Mouse (Mus musculus) forebrain, embryonic 14.5 days (tissue): ENCODE results near the gene Arid3a. TPM values are rescaled to one million over a fixed set of nuclear protein-coding genes. Genes with fewer than 3 reads are reported as not detected.
A peak's percentile ranks its signal among the peaks of the same experiment; 100 is the strongest.

ENCODE experiments used
- ATAC-seq: fragments of 200-750 bp; cut with Nextera tagmentation; 2 replicates; pipeline ENCODE4 v1.8.0; 2017; ENCODE audit warnings: mild to moderate bottlenecking, moderate library complexity
- DNase-seq: peaks from one replicate; pipeline ENCODE4 v3.0.0-alpha.2; 2015; ENCODE audit warnings: low spot score
- H3K27ac ChIP-seq: fragments of 300-500 bp; sonication (generic); 2 replicates; pipeline ENCODE4 v1.5.1; 2014; ENCODE audit warnings: low read depth, mild to moderate bottlenecking, control low read depth, low read length, moderate library complexity
- H3K27me3 ChIP-seq: fragments of 300-500 bp; sonication (generic); replicated peaks from 2 replicates; pipeline ENCODE4 v1.6.1; 2014; ENCODE audit warnings: low read length, control low read depth, mixed read lengths; ENCODE audit not compliant: control insufficient read depth, insufficient read depth
- H3K36me3 ChIP-seq: fragments of 300-500 bp; sonication (generic); 2 replicates; pipeline ENCODE4 v1.6.1; 2014; ENCODE audit warnings: low read length, control low read depth; ENCODE audit not compliant: control insufficient read depth, insufficient read depth
- H3K4me1 ChIP-seq: fragments of 300-500 bp; sonication (generic); 2 replicates; pipeline ENCODE4 v1.6.1; 2014; ENCODE audit warnings: antibody characterized with exemption, low read length, control low read depth; ENCODE audit not compliant: control insufficient read depth, insufficient read depth
- H3K4me2 ChIP-seq: fragments of 300-500 bp; sonication (generic); 2 replicates; pipeline ENCODE4 v1.6.1; 2014; ENCODE audit warnings: mild to moderate bottlenecking, control low read depth, low read length
- H3K4me3 ChIP-seq: fragments of 300-500 bp; sonication (generic); 2 replicates; pipeline ENCODE4 v1.5.1; 2014; ENCODE audit warnings: low read depth, low read length, control low read depth
- H3K9ac ChIP-seq: fragments of 300-500 bp; sonication (generic); 2 replicates; pipeline ENCODE4 v1.6.1; 2014; ENCODE audit warnings: mild to moderate bottlenecking, low read length, control low read depth, moderate library complexity
- H3K9me3 ChIP-seq: fragments of 300-500 bp; sonication (generic); replicated peaks from 2 replicates; pipeline ENCODE4 v1.6.1; 2016; ENCODE audit warnings: low read length, control low read depth, mixed read lengths; ENCODE audit not compliant: control insufficient read depth
- WGBS: fragments of 180-500 bp; shearing (Covaris S2); extraction: QIAGEN DNeasy Blood & Tissue Kit; methylation state at CpG from one replicate; pipeline ENCODE4 v1.1.7; 2014; 5-methylcytosine and 5-hydroxymethylcytosine counted together
- polyA plus RNA-seq: library from polyadenylated mRNA; unstranded; fragments of >200 nt; fragmentation: Nextera tagmentation; extraction: Ambion mirVana; gene quantifications from 2 replicates; pipeline ENCODE4 v1.2.1, GENCODE M21; 2014

Gene Arid3a
- polyA plus RNA-seq, 1 experiment from 2014 or later, result 1.1 TPM

DNA sequence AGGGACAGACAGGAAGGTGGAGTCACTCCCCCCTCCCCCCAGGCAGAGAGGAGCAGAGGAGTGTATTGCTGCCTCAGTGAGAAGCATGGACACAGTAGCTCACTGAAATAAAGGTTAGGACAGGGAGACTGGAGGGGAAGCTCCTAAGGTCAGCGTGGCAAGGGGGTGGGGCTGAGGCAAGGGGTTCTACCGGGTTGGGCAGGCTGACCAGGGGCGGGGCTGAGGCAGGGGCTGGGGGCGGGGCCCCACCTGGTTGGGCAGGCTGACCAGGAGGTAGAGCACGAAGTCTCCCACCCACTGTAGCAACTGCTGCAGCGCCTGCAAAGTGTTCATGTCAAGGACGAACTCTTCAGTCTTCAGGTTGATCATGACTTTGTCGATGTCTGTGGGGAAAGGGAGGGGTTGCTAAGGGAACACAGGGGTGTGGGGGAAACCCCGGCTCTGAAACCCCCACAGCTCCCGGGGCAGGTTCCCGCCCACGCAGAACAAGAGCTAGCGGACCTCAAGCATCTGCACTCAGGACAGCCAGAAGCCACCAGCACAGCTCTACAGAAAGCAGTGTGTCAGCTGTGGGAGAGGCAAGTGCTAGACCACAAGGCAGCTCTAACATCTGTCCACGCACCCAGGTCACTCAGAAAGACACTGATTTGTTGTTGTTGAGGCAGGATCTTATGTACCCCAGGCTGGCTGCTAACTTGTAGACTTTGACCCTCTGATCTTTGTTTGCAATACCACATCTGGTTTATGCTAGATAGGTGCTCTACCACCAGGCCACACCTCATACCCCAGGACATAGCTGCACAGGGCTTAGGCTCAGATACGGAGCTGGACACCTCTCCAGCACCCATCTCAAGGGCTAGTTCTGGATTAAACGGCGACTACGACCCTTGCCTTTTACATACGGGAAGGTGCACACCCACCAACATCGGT is 29.3 kb upstream of the Arid3a start:
- Histone ChIP-seq H3K4me3 (no peak overlapping the region), H3K4me1 (no peaks in the 10 kb centered on the region), H3K4me2 (no peak overlapping the region), H3K36me3 (peaks cover 48% of the 10 kb centered on the region), H3K27me3 (no peaks in the 10 kb centered on the region), H3K9ac (no peak overlapping the region), H3K9me3 (no peaks in the 10 kb centered on the region), H3K27ac (no peak overlapping the region)
- ATAC-seq (no peak), DNase-seq (no peak)
- 56% methylated on average over 20 of the region's 20 CpGs for WGBS

DNA sequence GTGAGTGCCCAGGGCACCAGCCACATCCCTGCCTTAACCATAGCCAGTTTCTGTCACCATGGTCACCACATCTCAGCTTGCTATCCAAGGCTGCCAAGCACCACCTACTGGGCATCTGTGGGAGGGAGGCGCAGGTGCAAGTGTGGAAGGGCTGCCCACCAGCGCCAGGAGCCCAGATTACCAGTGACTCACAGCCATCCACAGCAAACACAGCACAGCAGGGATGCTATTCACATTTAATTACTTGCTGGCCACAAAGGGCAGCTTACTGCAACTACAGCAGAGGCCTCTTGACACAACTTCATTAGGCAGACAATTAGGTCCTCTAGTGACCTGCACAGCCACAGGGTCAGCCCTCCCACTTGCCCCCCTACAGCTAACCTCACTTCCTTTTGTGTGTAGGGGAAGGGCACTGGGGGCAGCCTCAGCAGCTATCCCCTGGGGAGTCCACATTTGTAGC is 25.9 kb upstream of the Arid3a start:
- DNase-seq, result peak; percentile 69
- peaks cover 59% of the 10 kb centered on the region for H3K36me3 ChIP-seq
- 8% methylated on average over 2 of the region's 2 CpGs for WGBS

DNA sequence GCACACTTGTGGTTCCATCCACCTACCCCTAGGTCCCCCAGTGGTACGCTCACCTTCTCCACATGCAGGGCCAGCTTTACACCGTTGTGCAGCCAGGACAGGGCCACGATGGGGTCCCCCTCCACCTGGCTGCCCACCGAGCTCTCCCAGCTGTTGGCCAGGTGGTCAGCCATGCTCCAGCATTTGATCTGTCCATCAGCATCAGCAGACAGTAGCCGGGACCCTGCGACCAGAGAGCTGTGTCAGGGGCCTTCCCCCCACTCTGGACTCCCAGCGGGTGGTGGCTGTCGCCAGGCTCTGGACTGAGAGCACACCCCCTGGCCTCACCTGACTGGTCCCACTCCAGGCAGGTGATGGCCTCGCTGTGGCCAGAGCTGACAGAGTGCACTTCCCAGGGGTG is 20.1 kb upstream of the Arid3a start:
- ATAC-seq, result no peak
- no peak overlapping the region for H3K9ac ChIP-seq
- no peak overlapping the region for H3K27ac ChIP-seq
- DNase-seq, result no peak
- no peaks in the 10 kb centered on the region for H3K9me3 ChIP-seq
- H3K36me3 ChIP-seq, result peaks cover 54% of the 10 kb centered on the region
- H3K4me2 ChIP-seq, result no peak overlapping the region
- H3K27me3 ChIP-seq, result no peaks in the 10 kb centered on the region
- H3K4me3 ChIP-seq, result no peak overlapping the region
- 90% methylated on average over 9 of the region's 9 CpGs for WGBS
- peaks cover 4% of the 10 kb centered on the region; the same call in 1 of the 2 replicates for H3K4me1 ChIP-seq

More for the DNA sequence above, 25.9 kb upstream of the Arid3a start:
- Histone ChIP-seq H3K4me3 (no peak overlapping the region), H3K4me2 (no peak overlapping the region), H3K9me3 (no peaks in the 10 kb centered on the region), H3K27ac (peak overlapping the region; percentile 15; the same call in 1 of the 2 replicates), H3K9ac (no peak overlapping the region), H3K27me3 (no peaks in the 10 kb centered on the region), H3K4me1 (no peaks in the 10 kb centered on the region)
- ATAC-seq, result peak; percentile 74

DNA sequence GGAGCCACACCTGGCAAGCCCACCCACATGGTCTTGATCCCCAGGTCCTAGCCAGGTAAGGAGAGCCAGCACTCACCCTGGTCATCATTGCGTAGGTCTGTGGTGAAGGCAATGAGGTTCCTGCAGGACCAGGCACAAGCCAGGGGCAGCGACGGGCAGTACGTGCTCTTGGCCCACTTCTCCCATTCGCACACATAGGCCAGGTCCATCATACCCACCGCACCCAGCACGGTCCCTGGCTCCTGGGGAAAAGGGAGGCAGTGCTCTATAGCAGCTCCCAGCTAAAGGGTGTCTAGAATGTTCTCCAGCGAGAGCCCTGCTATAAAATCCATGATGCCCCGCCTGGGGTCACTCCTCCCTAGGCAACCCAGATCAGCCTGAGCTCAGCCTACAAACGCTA is 19.4 kb upstream of the Arid3a start:
- 93% methylated on average over 10 of the region's 10 CpGs for WGBS

GRCm38 (mm10) chr10:79908167-79909091 is 18.4 kb upstream of the Arid3a start, which contains the start of gene Med16:
Med16 (minus strand) TSS chr10:79908923.
- Histone ChIP-seq H3K4me1 (peaks cover 4% of the 10 kb centered on the region; the same call in 1 of the 2 replicates), H3K9ac (peak within 1 kb of the TSS; percentile 88), H3K36me3 (peaks cover 44% of the 10 kb centered on the region), H3K27ac (peak within 1 kb of the TSS; percentile 96), H3K4me3 (peak within 1 kb of the TSS; percentile 56), H3K4me2 (peak within 1 kb of the TSS; percentile 35), H3K27me3 (no peaks in the 10 kb centered on the region), H3K9me3 (no peaks in the 10 kb centered on the region)
- DNase-seq, result peak; percentile 97
- ATAC-seq, result peak; percentile 93
- WGBS, result 2% methylated on average over 52 of the region's 52 CpGs

More for the DNA sequence above, 19.4 kb upstream of the Arid3a start:
- H3K4me1 ChIP-seq, result peaks cover 4% of the 10 kb centered on the region; the same call in 1 of the 2 replicates
- H3K4me3 ChIP-seq, result no peak overlapping the region
- no peak overlapping the region for H3K27ac ChIP-seq
- no peaks in the 10 kb centered on the region for H3K27me3 ChIP-seq
- no peak overlapping the region for H3K9ac ChIP-seq
- no peak overlapping the region for H3K4me2 ChIP-seq
- ATAC-seq, result no peak
- DNase-seq, result no peak
- H3K36me3 ChIP-seq, result peaks cover 52% of the 10 kb centered on the region
- no peaks in the 10 kb centered on the region for H3K9me3 ChIP-seq

- no peaks in the 10 kb centered on the region for H3K9me3 ChIP-seq
- H3K27me3 ChIP-seq, result no peaks in the 10 kb centered on the region
- WGBS, result 21% methylated on average over 14 of the region's 14 CpGs
- ATAC-seq (peak; percentile 70), DNase-seq (peak; percentile 69)
- peaks cover 44% of the 10 kb centered on the region for H3K36me3 ChIP-seq
- peaks cover 6% of the 10 kb centered on the region for H3K4me1 ChIP-seq
- peak overlapping the region; percentile 56 for H3K4me3 ChIP-seq
- peak overlapping the region; percentile 88 for H3K9ac ChIP-seq
- H3K27ac ChIP-seq, result peak overlapping the region; percentile 70
- H3K4me2 ChIP-seq, result peak overlapping the region; percentile 35
Observed at GRCm38 (mm10) chr10:79909092-79909922, 17.5 kb upstream of the Arid3a start.

DNA sequence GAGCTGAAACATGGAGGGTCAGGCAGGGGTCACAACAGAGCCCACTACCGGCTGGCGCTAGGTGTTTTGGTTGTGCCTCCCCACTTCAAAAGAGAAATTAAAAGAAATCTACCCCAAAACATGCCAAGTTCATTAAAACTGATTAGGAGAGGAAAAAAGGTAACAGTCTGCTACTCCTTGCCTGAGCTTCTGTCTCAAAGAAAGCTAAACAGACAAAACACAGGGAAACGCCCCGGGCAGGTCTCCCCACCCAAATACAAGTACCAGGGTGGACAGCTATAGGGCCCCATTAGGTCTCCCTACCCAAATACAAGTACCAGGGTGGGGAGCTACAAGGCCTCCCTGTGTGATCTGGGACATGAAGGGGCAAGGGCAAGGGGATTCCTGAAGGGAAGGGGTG is 16.3 kb upstream of the Arid3a start, which contains the start of gene Gm26602:
Gm26602 (plus strand) TSS at position 301 of the 400 bp plus-strand sequence.
- no peak within 1 kb of the TSS for H3K4me2 ChIP-seq
- DNase-seq, result no peak
- peaks cover 13% of the 10 kb centered on the region for H3K4me1 ChIP-seq
- H3K27ac ChIP-seq, result peak within 1 kb of the TSS; percentile 70
- no peaks in the 10 kb centered on the region for H3K9me3 ChIP-seq
- ATAC-seq, result no peak
- no peak within 1 kb of the TSS; the same call in 1 of the 2 replicates for H3K9ac ChIP-seq
- peaks cover 33% of the 10 kb centered on the region for H3K36me3 ChIP-seq
- 89% methylated on average over 4 of the region's 4 CpGs for WGBS
- H3K4me3 ChIP-seq, result no peak within 1 kb of the TSS
- no peaks in the 10 kb centered on the region for H3K27me3 ChIP-seq

- H3K9me3 ChIP-seq, result no peaks in the 10 kb centered on the region
- peaks cover 21% of the 10 kb centered on the region for H3K4me1 ChIP-seq
- no peak overlapping the region for H3K27ac ChIP-seq
- WGBS, result 62% methylated on average over 20 of the region's 20 CpGs
- DNase-seq (no peak), ATAC-seq (no peak)
- H3K9ac ChIP-seq, result no peak overlapping the region
- no peak overlapping the region for H3K4me2 ChIP-seq
- peaks cover 15% of the 10 kb centered on the region for H3K36me3 ChIP-seq
- H3K27me3 ChIP-seq, result peaks cover under 1% of the 10 kb centered on the region
- no peak overlapping the region for H3K4me3 ChIP-seq
Observed at GRCm38 (mm10) chr10:79912412-79912811, 14.4 kb upstream of the Arid3a start.
